Mouse (Mus musculus): ENCODE results near the gene Card11.

GRCm38 (mm10) chr5:141016082-141016481, 15.7 kb upstream of the Card11 start:
- no peak for TF ChIP-seq CTCF (IDR thresholded peaks at IDR 0.05; ENCODE audit: low read depth)
- TF ChIP-seq EP300 (IDR thresholded peaks at IDR 0.05; ENCODE audit: low read depth): no peak
